In genomic region chr5:117556570-117556969, GRCm38 (mm10) we compare ENCODE assay signal across 23 mouse cellular contexts.
A peak's percentile ranks its signal among the peaks of the same experiment; 100 is the strongest.
DNase-seq lines count a peak whose midpoint lies in the region; ATAC-seq and TF ChIP-seq lines count a peak whose summit lies in the region.
"Had no signal": no experiment of that assay in that cellular context is flagged by ENCODE, and none has a peak within 500 bp of the region (broad histone marks: within the 10 kb centered on the region; RNA-seq: fewer than 3 reads in every experiment).

No protein-coding gene starts in this region.

- ATAC-seq in forebrain, embryonic 14.5 days, result peak; percentile 63
- no peak for ATAC-seq in forebrain, embryonic 12.5 days (ENCODE audit: low FRiP score)
- ATAC-seq in midbrain, postnatal 0 days (ENCODE audit: low FRiP score), result no peak
- ATAC-seq in forebrain, embryonic 16.5 days, result peak; percentile 68
- ATAC-seq: CD4-positive, CD25-positive, alpha-beta regulatory T cell, adult 4 months; intestine, embryonic 15.5 days; midbrain, embryonic 13.5 days; Patski had no signal

- H3K36me3 ChIP-seq in forebrain, embryonic 14.5 days (ENCODE audit: control insufficient read depth, insufficient read depth, low read length), result no peaks in the 10 kb centered on the region
- H3K36me3 ChIP-seq in forebrain, embryonic 12.5 days (replicated peaks), result no peaks in the 10 kb centered on the region
- no peaks in the 10 kb centered on the region for H3K36me3 ChIP-seq in midbrain, postnatal 0 days (ENCODE audit: insufficient read depth, low read length)
- no peaks in the 10 kb centered on the region for H3K36me3 ChIP-seq in midbrain, embryonic 10.5 days
- no peaks in the 10 kb centered on the region for H3K36me3 ChIP-seq in forebrain, embryonic 16.5 days (ENCODE audit: control insufficient read depth, insufficient read depth)
- H3K36me3 ChIP-seq: hindbrain, embryonic 12.5 days; intestine, embryonic 15.5 days; limb, embryonic 15.5 days; liver, embryonic 15.5 days; stomach, embryonic 15.5 days had no signal

- H3K9me3 ChIP-seq in forebrain, embryonic 14.5 days (replicated peaks; ENCODE audit: control insufficient read depth, low read length), result no peaks in the 10 kb centered on the region
- H3K9me3 ChIP-seq in forebrain, embryonic 12.5 days, result no peaks in the 10 kb centered on the region
- H3K9me3 ChIP-seq in midbrain, postnatal 0 days (ENCODE audit: low read length), result no peaks in the 10 kb centered on the region
- H3K9me3 ChIP-seq in midbrain, embryonic 10.5 days (replicated peaks), result peaks cover 5% of the 10 kb centered on the region
- H3K9me3 ChIP-seq in forebrain, embryonic 16.5 days (ENCODE audit: control insufficient read depth, low read length), result no peaks in the 10 kb centered on the region
- H3K9me3 ChIP-seq: intestine, embryonic 15.5 days; limb, embryonic 15.5 days; liver, embryonic 15.5 days; stomach, embryonic 15.5 days had no signal

- peak overlapping the region; percentile 33; the same call in 1 of the 2 replicates for H3K27ac ChIP-seq in forebrain, embryonic 14.5 days (ENCODE audit: low read depth, low read length)
- no peak overlapping the region for H3K27ac ChIP-seq in forebrain, embryonic 12.5 days
- no peak overlapping the region for H3K27ac ChIP-seq in midbrain, postnatal 0 days (ENCODE audit: low read depth, low read length)
- H3K27ac ChIP-seq in midbrain, embryonic 10.5 days (replicated peaks), result no peak overlapping the region
- H3K27ac ChIP-seq in forebrain, embryonic 16.5 days (ENCODE audit: low read length), result peak overlapping the region; percentile 53
- H3K27ac ChIP-seq: heart, adult 2 months; hindbrain, embryonic 12.5 days; intestine, embryonic 15.5 days; limb, embryonic 15.5 days; liver, embryonic 15.5 days; macrophage; midbrain, embryonic 13.5 days; stomach, embryonic 15.5 days had no signal

- H3K4me2 ChIP-seq in forebrain, embryonic 14.5 days (ENCODE audit: low read length), result no peak overlapping the region
- no peak overlapping the region for H3K4me2 ChIP-seq in forebrain, embryonic 12.5 days
- H3K4me2 ChIP-seq in midbrain, postnatal 0 days (ENCODE audit: low read depth, low read length, poor library complexity, severe bottlenecking), result no peak overlapping the region
- H3K4me2 ChIP-seq in forebrain, embryonic 16.5 days (ENCODE audit: low read length), result no peak overlapping the region
- H3K4me2 ChIP-seq: hindbrain, embryonic 12.5 days; intestine, embryonic 15.5 days; limb, embryonic 15.5 days; liver, embryonic 15.5 days; midbrain, embryonic 13.5 days; stomach, embryonic 15.5 days had no signal

- no peaks in the 10 kb centered on the region for H3K27me3 ChIP-seq in forebrain, embryonic 14.5 days (replicated peaks; ENCODE audit: control insufficient read depth, insufficient read depth, low read length)
- no peaks in the 10 kb centered on the region for H3K27me3 ChIP-seq in forebrain, embryonic 12.5 days
- no peaks in the 10 kb centered on the region for H3K27me3 ChIP-seq in midbrain, postnatal 0 days (ENCODE audit: insufficient read depth, low read length)
- H3K27me3 ChIP-seq in midbrain, embryonic 10.5 days (ENCODE audit: low read depth, poor library complexity, severe bottlenecking), result no peaks in the 10 kb centered on the region
- H3K27me3 ChIP-seq in forebrain, embryonic 16.5 days (replicated peaks; ENCODE audit: control insufficient read depth, insufficient read depth, low read length), result no peaks in the 10 kb centered on the region
- H3K27me3 ChIP-seq: hindbrain, embryonic 12.5 days; intestine, embryonic 15.5 days; limb, embryonic 15.5 days; liver, embryonic 15.5 days; midbrain, embryonic 13.5 days; stomach, embryonic 15.5 days had no signal

- H3K9ac ChIP-seq in forebrain, embryonic 14.5 days (ENCODE audit: low read length), result no peak overlapping the region
- H3K9ac ChIP-seq in forebrain, embryonic 12.5 days, result no peak overlapping the region
- H3K9ac ChIP-seq in midbrain, postnatal 0 days (replicated peaks; ENCODE audit: low read length, poor library complexity, severe bottlenecking), result no peak overlapping the region
- no peak overlapping the region for H3K9ac ChIP-seq in forebrain, embryonic 16.5 days (replicated peaks; ENCODE audit: low read depth, low read length)
- H3K9ac ChIP-seq: hindbrain, embryonic 12.5 days; intestine, embryonic 15.5 days; limb, embryonic 15.5 days; liver, embryonic 15.5 days; midbrain, embryonic 13.5 days; stomach, embryonic 15.5 days had no signal

- no peaks in the 10 kb centered on the region for H3K4me1 ChIP-seq in forebrain, embryonic 14.5 days (ENCODE audit: control insufficient read depth, insufficient read depth, low read length)
- no peaks in the 10 kb centered on the region for H3K4me1 ChIP-seq in forebrain, embryonic 12.5 days
- no peaks in the 10 kb centered on the region for H3K4me1 ChIP-seq in midbrain, postnatal 0 days (ENCODE audit: insufficient read depth, low read length)
- no peaks in the 10 kb centered on the region for H3K4me1 ChIP-seq in midbrain, embryonic 10.5 days
- no peaks in the 10 kb centered on the region; the same call in 1 of the 2 replicates for H3K4me1 ChIP-seq in forebrain, embryonic 16.5 days (replicated peaks; ENCODE audit: control insufficient read depth, insufficient read depth, low read length)
- H3K4me1 ChIP-seq: hindbrain, embryonic 12.5 days; intestine, embryonic 15.5 days; limb, embryonic 15.5 days; liver, embryonic 15.5 days; midbrain, embryonic 13.5 days; stomach, embryonic 15.5 days had no signal

- H3K4me3 ChIP-seq in forebrain, embryonic 14.5 days (ENCODE audit: low read depth, low read length), result no peak overlapping the region
- no peak overlapping the region for H3K4me3 ChIP-seq in forebrain, embryonic 12.5 days (replicated peaks)
- no peak overlapping the region for H3K4me3 ChIP-seq in midbrain, postnatal 0 days (ENCODE audit: low read depth, low read length)
- no peak overlapping the region for H3K4me3 ChIP-seq in midbrain, embryonic 10.5 days
- no peak overlapping the region for H3K4me3 ChIP-seq in forebrain, embryonic 16.5 days (replicated peaks; ENCODE audit: low read length)
- H3K4me3 ChIP-seq: heart, adult 2 months; hindbrain, embryonic 12.5 days; intestine, embryonic 15.5 days; limb, embryonic 15.5 days; liver, embryonic 15.5 days; midbrain, embryonic 13.5 days; myocyte; stomach, embryonic 15.5 days had no signal

- WGBS in forebrain, embryonic 14.5 days, result 58% methylated on average over 9 of the region's 9 CpGs
- 76% methylated on average over 9 of the region's 9 CpGs for WGBS in forebrain, embryonic 12.5 days
- 74% methylated on average over 9 of the region's 9 CpGs for WGBS in midbrain, postnatal 0 days
- 79% methylated on average over 9 of the region's 9 CpGs for WGBS in midbrain, embryonic 10.5 days
- WGBS in forebrain, embryonic 16.5 days, result 39% methylated on average over 9 of the region's 9 CpGs

- DNase-seq in forebrain, embryonic 14.5 days (ENCODE audit: low spot score), result peak; percentile 72
- peak; percentile 40 for DNase-seq in midbrain, postnatal 0 days (ENCODE audit: low spot score)
- no peak for DNase-seq in midbrain, embryonic 10.5 days (ENCODE audit: low spot score)
- DNase-seq in cerebellum, adult 8-10 months, result peak; percentile 79
- no peak for DNase-seq in frontal cortex, postnatal 14 days (ENCODE audit: low spot score in 2 of 2)
- DNase-seq in urinary bladder, adult 18-20 months (ENCODE audit: low spot score in 2 of 2), result no peak
- DNase-seq: adrenal gland, postnatal 10 days; gastrocnemius, postnatal 10 days; heart, adult 2 months; kidney, postnatal 4 days; thymus, adult 2 months had no signal

- TF ChIP-seq CTCF in midbrain, postnatal 0 days (IDR thresholded peaks at IDR 0.05), result no peak

Comparison
In these comparisons a context has a peak if more than half of its experiments do, and no peak if none do; other contexts are left out.
1. ATAC-seq: peak in forebrain, embryonic 14.5 days (single experiment) and forebrain, embryonic 16.5 days (single experiment); none in forebrain, embryonic 12.5 days (single experiment) and midbrain, postnatal 0 days (single experiment).
2. DNase-seq: peak in forebrain, embryonic 14.5 days (single experiment), midbrain, postnatal 0 days (single experiment) and cerebellum, adult 8-10 months (single experiment); none in midbrain, embryonic 10.5 days (single experiment), frontal cortex, postnatal 14 days (0 of 2) and urinary bladder, adult 18-20 months (0 of 2).
3. H3K27ac ChIP-seq: peak in forebrain, embryonic 14.5 days (single experiment) and forebrain, embryonic 16.5 days (single experiment); none in forebrain, embryonic 12.5 days (single experiment), midbrain, postnatal 0 days (single experiment) and midbrain, embryonic 10.5 days (single experiment).